Mouse (Mus musculus) myocyte (in vitro differentiated cells): ENCODE measurements at regions not wholly inside any gene's neighbourhood (a gene's known extent, or its start where the extent isn't known, plus 50 kb on each side); places are given as distances from the start of the nearest gene placed in this dataset.

Source experiments
- CEBPB ChIP-seq: IDR thresholded peaks from 2 replicates; pipeline ENCODE4 v1.6.1; 2011; ENCODE audit warnings: mild to moderate bottlenecking, moderate library complexity; ENCODE audit not compliant: poor library complexity, insufficient read depth, severe bottlenecking
- E2F4 ChIP-seq: IDR thresholded peaks from one replicate; pipeline ENCODE4 v1.6.1; 2011; ENCODE audit warnings: mild to moderate bottlenecking, control low read depth, moderate library complexity; ENCODE audit not compliant: insufficient read depth
- MAX ChIP-seq: IDR thresholded peaks from one replicate; pipeline ENCODE4 v1.6.1; 2011; ENCODE audit warnings: low read depth, mild to moderate bottlenecking, control low read depth
- MYOD1 ChIP-seq, 3 experiments: IDR thresholded peaks; one replicate each; pipeline ENCODE4 v1.6.1; 2011; ENCODE audit warnings: control low read depth in 2 of 3, low read depth in 2 of 3, mild to moderate bottlenecking in 2 of 3, moderate library complexity in 1 of 3; ENCODE audit not compliant: insufficient read length in 2 of 3, control insufficient read depth in 1 of 3
- MYOG ChIP-seq, 3 experiments: IDR thresholded peaks; one replicate each; pipeline ENCODE4 v1.6.1; 2011; ENCODE audit warnings: control low read depth in 2 of 3, low read depth in 2 of 3, mild to moderate bottlenecking in 2 of 3; ENCODE audit not compliant: insufficient read length in 2 of 3, control insufficient read depth in 1 of 3, insufficient read depth in 1 of 3
- POLR2A ChIP-seq: IDR thresholded peaks from one replicate; pipeline ENCODE4 v1.6.1; 2011; ENCODE audit warnings: low read depth, mild to moderate bottlenecking, control low read depth, moderate library complexity; ENCODE audit not compliant: insufficient read length
- POLR2AphosphoS2 ChIP-seq: IDR thresholded peaks from one replicate; pipeline ENCODE4 v1.6.1; 2011; ENCODE audit warnings: low read depth, control low read depth; ENCODE audit not compliant: insufficient read length
- REST ChIP-seq: IDR thresholded peaks from one replicate; pipeline ENCODE4 v1.6.1; 2011; ENCODE audit warnings: mild to moderate bottlenecking, control low read depth, moderate library complexity; ENCODE audit not compliant: insufficient read depth, insufficient read length
- SRF ChIP-seq: IDR thresholded peaks from one replicate; pipeline ENCODE4 v1.6.1; 2011; ENCODE audit warnings: low read depth; ENCODE audit not compliant: control insufficient read depth, insufficient read length
- TCF12 ChIP-seq: IDR thresholded peaks from one replicate; pipeline ENCODE4 v1.6.1; 2011; ENCODE audit warnings: mild to moderate bottlenecking, control low read depth; ENCODE audit not compliant: poor library complexity, insufficient read depth, severe bottlenecking
- TCF3 ChIP-seq: IDR thresholded peaks from one replicate; pipeline ENCODE4 v1.6.1; 2011; ENCODE audit warnings: low read depth, control low read depth; ENCODE audit not compliant: insufficient read length
- USF1 ChIP-seq: IDR thresholded peaks from one replicate; pipeline ENCODE4 v1.6.1; 2011; ENCODE audit warnings: low read depth, mild to moderate bottlenecking, control low read depth, moderate library complexity

GRCm38 (mm10) chr10:99523817-99524216 lies 235.6 kb downstream of the Csl start:
- TF ChIP-seq TCF3 (no peak), POLR2A (no peak), TCF12 (no peak), MAX (no peak), USF1 (no peak), E2F4 (no peak), CEBPB (no peak), POLR2AphosphoS2 (no peak), MYOD1 (IDR thresholded peaks at IDR 0.05; ENCODE audit: control insufficient read depth in 1 of 3, insufficient read length in 2 of 3, low read depth in 2 of 3) (no peak), SRF (no peak), REST (no peak), MYOG (IDR thresholded peaks at IDR 0.05; ENCODE audit: control insufficient read depth in 1 of 3, insufficient read depth in 1 of 3, insufficient read length in 2 of 3, low read depth in 2 of 3) (no peak)
